Mouse (Mus musculus) olfactory bulb, adult 2 months (tissue): ENCODE data around the gene 4930451I11Rik. TPM values are rescaled to one million over a fixed set of nuclear protein-coding genes. Genes with fewer than 3 reads are reported as not detected.
A peak's percentile ranks its signal among the peaks of the same experiment; 100 is the strongest.

Source experiments
- H3K27ac ChIP-seq: fragments of 200-500 bp; 2 replicates; pipeline ENCODE4 v1.5.1; 2012; ENCODE audit warnings: low read depth, low read length; ENCODE audit not compliant: insufficient read depth
- H3K4me1 ChIP-seq: fragments of 200-500 bp; 2 replicates; pipeline ENCODE4 v1.6.1; 2012; ENCODE audit warnings: low read length; ENCODE audit not compliant: control insufficient read depth, insufficient read depth
- H3K4me3 ChIP-seq: fragments of 200-500 bp; 2 replicates; pipeline ENCODE4 v1.5.1; 2012; ENCODE audit warnings: mild to moderate bottlenecking, low read depth, low read length, moderate library complexity; ENCODE audit not compliant: insufficient read depth
- CTCF ChIP-seq: fragments of 200-500 bp; IDR thresholded peaks from 2 replicates; pipeline ENCODE4 v1.5.1; 2012; ENCODE audit warnings: low read depth, mild to moderate bottlenecking, low read length, moderate library complexity; ENCODE audit not compliant: insufficient read depth
- POLR2A ChIP-seq: fragments of 200-500 bp; IDR thresholded peaks from 2 replicates; pipeline ENCODE4 v1.6.1; 2012; ENCODE audit warnings: mild to moderate bottlenecking, low read depth, low read length, moderate library complexity; ENCODE audit not compliant: insufficient read depth
- WGBS: fragments of 180-500 bp; shearing (Covaris S2); methylation state at CpG from one replicate; pipeline ENCODE4 v1.1.7; 2018; 5-methylcytosine and 5-hydroxymethylcytosine counted together
- polyA plus RNA-seq: library from polyadenylated mRNA; stranded (reverse); fragments of >200 nt; gene quantifications from 2 replicates; pipeline ENCODE4 v1.2.4, GENCODE M21; 2012; ENCODE audit warnings: low replicate concordance; ENCODE audit not compliant: missing spikeins, insufficient read depth, insufficient read length

The 4930451I11Rik gene
- polyA plus RNA-seq, 1 experiment: not detected

GRCm38 (mm10) chr7:126823202-126823711, 8.2 kb downstream of the 4930451I11Rik start:
- H3K4me3 ChIP-seq: peak overlapping the region; percentile 87
- peak; percentile 16; the same call in 1 of the 2 replicates for TF ChIP-seq POLR2A
- no peak for TF ChIP-seq CTCF
- WGBS: 3% methylated on average over 15 of the region's 19 CpGs
- no peak overlapping the region for H3K27ac ChIP-seq
- H3K4me1 ChIP-seq: peaks cover 28% of the 10 kb centered on the region

DNA sequence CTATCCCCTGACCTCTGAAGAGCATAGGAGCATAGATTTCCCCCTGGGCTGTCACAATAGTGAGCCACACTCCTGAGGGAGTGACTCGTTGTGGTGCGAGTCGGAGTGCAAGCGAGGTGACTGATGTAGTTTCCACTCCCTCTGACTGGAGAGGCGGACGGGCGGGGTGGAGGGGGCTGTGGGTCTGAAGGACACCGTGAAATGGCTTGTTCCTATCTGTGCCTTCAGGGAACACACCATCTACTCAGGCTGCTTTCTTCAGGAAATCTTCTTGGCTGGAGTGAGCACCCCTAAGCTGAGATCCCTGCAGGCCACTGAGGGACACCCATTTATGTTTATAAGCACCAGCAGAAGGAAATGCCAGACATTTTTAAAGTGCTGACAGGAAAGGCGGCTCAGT, 8.7 kb downstream of the 4930451I11Rik start:
- H3K27ac ChIP-seq: peak overlapping the region; percentile 59
- WGBS: 13% methylated on average over 9 of the region's 9 CpGs
- peaks cover 28% of the 10 kb centered on the region for H3K4me1 ChIP-seq
- peak overlapping the region; percentile 87 for H3K4me3 ChIP-seq
- TF ChIP-seq POLR2A (no peak), CTCF (no peak)

DNA sequence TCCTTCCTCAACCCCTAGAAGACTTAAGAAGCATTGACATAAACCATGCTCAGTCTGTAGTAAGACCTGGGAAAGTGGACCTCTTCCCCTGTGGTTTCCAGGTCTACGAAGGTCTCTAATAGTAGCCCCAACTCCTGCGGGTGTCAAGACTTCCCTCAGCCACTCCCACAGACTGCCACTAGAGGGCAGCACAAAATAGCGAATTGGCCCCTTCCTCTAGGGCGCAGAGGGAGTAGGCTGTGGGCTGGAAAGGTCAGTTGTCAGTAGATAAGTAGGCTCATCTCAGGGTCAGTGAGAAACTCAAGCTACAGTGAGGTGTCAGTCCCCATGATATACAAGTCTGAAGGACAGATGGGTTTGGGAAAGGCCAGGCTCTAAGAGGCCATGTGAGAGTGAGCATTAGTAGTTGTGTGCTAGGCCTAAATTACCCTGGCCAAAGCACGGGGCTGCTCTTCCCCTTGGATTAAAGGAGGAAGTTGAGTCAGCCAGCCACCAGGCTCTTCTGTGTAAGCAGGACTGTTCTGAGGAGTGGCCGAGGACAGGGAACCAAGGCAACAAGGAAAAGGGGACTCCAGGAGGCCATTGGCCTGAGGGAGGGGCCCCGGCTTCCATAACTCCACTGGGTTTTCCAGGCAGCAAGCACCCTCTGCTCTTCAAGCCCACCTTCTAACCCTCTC, 9.5 kb downstream of the 4930451I11Rik start:
- TF ChIP-seq POLR2A: no peak
- TF ChIP-seq CTCF: peak; percentile 78
- Histone ChIP-seq H3K4me1 (peaks cover 28% of the 10 kb centered on the region), H3K27ac (peak overlapping the region; percentile 59), H3K4me3 (0 out of 2 replicates have a peak overlapping the region, but pooled peaks have one; percentile 87)
- WGBS: 22% methylated on average over 7 of the region's 7 CpGs

DNA sequence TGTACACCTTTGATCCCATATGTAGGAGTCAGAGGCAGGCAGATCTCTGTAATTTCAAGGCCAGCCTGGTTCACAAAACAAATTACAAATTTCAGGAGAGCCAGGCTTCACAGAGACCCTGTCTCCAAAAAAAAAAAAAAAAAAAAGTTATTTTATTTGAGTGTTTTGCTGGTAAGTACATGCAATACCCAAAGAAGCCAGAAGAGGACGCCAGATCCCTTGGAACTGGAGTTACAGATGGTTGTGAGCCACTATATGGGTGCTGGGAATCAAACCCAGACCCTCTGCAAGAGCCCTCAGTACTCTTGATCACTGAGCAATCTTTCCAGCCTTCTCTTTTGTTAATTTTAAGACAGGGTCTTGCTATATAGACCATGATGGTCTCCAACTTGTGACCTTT, 12.6 kb downstream of the 4930451I11Rik start:
- 26% methylated on average over 1 of the region's 1 CpGs for WGBS
- TF ChIP-seq POLR2A (no peak), CTCF (no peak)

GRCm38 (mm10) chr7:126817595-126817994, 13.8 kb downstream of the 4930451I11Rik start:
- WGBS: 84% methylated on average over 7 of the region's 7 CpGs

More for the DNA sequence above, 12.6 kb downstream of the 4930451I11Rik start:
- Histone ChIP-seq H3K4me3 (no peak overlapping the region), H3K4me1 (peaks cover 6% of the 10 kb centered on the region), H3K27ac (no peak overlapping the region)

DNA sequence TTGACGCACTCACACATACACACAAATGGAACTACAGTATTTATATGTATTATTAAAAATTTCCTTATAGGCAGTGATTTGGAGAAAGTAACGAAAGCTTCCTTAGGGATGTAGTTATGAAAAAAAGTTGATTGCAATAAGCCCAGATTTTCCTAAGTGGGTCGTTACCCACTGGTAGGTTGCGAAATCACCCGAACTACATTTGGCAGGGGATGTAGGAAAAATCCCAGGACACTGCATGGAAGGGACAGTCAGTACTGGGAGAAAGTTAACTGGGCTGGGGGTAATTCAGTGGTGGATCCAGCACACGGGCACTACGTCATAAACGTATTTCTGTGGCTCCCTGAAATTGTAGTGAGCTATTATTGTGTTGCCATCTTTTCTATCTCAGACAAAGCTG, 14.9 kb downstream of the 4930451I11Rik start:
- Histone ChIP-seq H3K27ac (no peak overlapping the region), H3K4me1 (no peaks in the 10 kb centered on the region), H3K4me3 (no peak overlapping the region)
- WGBS: 83% methylated on average over 8 of the region's 8 CpGs
- TF ChIP-seq CTCF: no peak

More at GRCm38 (mm10) chr7:126817595-126817994, 13.8 kb downstream of the 4930451I11Rik start:
- Histone ChIP-seq H3K4me3 (no peak overlapping the region), H3K27ac (no peak overlapping the region), H3K4me1 (peaks cover 6% of the 10 kb centered on the region)
- no peak for TF ChIP-seq CTCF
- TF ChIP-seq POLR2A: no peak

GRCm38 (mm10) chr7:126815726-126816222, 15.7 kb downstream of the 4930451I11Rik start:
- Histone ChIP-seq H3K4me3 (no peak overlapping the region), H3K27ac (no peak overlapping the region), H3K4me1 (no peaks in the 10 kb centered on the region)
- 61% methylated on average over 8 of the region's 8 CpGs for WGBS
- no peak for TF ChIP-seq POLR2A
- TF ChIP-seq CTCF: no peak

DNA sequence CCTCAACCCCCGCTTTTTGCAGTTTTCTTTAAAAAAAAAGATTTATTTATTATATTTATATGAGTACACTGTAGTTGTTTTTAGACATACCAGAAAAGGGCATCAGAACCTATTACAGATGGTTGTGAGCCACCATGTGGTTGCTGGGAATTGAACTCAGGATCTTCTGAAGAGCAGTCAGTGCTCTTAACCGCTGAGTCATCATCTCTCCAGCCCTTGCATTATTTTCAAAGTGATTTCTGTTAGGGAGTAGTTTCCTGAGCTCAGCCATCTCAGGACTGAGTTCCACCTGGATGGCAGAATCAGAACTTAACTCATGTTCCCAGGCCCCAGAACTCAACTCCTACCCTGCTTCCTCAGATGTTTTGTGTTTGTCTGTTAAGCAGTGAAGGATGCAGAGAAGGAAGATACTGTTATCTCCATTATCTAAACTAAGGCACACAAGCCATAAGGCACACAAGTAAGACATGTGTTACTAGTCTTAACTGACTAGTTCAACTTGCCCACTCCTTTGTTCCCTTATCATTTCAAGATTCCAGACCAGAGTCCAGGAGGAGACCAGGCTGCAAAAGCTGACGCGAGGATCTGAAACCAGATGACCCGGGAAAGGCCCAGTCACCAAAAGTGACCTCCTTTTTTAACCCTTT, 21.6 kb downstream of the 4930451I11Rik start:
- TF ChIP-seq POLR2A (no peak), CTCF (no peak)
- peaks cover 14% of the 10 kb centered on the region for H3K4me1 ChIP-seq
- no peak overlapping the region for H3K27ac ChIP-seq
- no peak overlapping the region for H3K4me3 ChIP-seq
- WGBS: 62% methylated on average over 5 of the region's 5 CpGs
